Mouse (Mus musculus) adrenal gland, postnatal 4 days (tissue): ENCODE results near the gene Gpsm1. TPM values are rescaled to one million over a fixed set of nuclear protein-coding genes. Genes with fewer than 3 reads are reported as not detected.
A peak's percentile ranks its signal among the peaks of the same experiment; 100 is the strongest.
"Not testable (repeated sequence)": the region's sequence is repeated elsewhere in the genome, so short reads cannot be mapped to it uniquely, and the experiment has no call there.

Source experiments
- DNase-seq, 2 experiments: peaks; one replicate each; pipeline ENCODE4 v3.0.0; 2021 to 2022; ENCODE audit warnings: low spot score in 2 of 2, mixed read lengths in 2 of 2
- total RNA-seq, 2 experiments: library from RNA; stranded (reverse); gene quantifications; 2 replicates each; pipeline ENCODE4 v1.2.3; 2021

Gene Gpsm1
- total RNA-seq, 2 experiments from 2014 or later: 33.7 to 39.7 TPM

GRCm38 (mm10) chr2:26364738-26365465 is 49.6 kb downstream of the Gpsm1 start:
- peak; percentile 46 to 57 for DNase-seq

DNA sequence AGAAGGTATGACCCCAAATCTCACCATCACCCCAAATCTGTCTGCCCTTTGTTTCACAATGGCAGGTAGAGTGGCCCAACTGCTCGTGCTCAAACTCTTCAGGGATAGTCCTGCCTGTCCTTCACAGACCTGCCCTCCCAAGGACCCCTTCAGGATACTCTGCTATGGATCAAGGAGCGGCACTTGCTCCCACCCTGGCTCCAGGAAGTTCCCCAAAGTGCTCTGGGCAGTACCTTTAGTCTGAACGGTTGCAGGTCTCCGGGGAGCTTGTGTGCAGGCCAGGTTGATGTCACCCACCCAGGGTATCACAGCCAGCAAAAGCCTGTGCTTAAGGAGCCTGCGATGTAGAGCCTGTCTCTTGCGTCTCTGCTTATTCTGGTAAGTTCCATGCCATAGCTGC is 52.6 kb downstream of the Gpsm1 start:
- no peak for DNase-seq

GRCm38 (mm10) chr2:26368572-26368971 is 53.3 kb downstream of the Gpsm1 start:
- DNase-seq: no peak

DNA sequence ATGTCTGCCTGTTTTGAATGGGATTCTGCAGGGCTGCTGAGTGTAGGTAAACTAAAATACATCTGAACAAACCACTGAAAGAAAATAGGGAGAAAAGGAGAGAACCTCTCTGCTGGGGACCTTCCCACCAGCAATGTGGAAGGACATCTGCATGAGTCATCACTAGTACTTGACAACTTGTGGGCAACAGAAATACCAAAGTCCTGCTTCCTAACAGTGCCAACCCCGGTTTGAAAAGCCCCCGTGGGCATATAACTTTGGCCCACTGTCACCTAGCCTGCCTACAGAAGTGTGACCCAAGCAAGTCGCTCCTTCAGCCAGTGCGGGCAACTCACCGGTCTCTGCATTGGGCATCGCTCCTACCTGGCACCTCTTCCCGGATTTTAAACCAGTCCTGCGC is 57.1 kb downstream of the Gpsm1 start:
- DNase-seq: no peak

GRCm38 (mm10) chr2:26380131-26380771 is 64.9 kb downstream of the Gpsm1 start, which contains the start of gene Snapc4:
Gene Snapc4 (minus strand): TSS chr2:26380653.
- DNase-seq: peak; percentile 57 to 72

DNA sequence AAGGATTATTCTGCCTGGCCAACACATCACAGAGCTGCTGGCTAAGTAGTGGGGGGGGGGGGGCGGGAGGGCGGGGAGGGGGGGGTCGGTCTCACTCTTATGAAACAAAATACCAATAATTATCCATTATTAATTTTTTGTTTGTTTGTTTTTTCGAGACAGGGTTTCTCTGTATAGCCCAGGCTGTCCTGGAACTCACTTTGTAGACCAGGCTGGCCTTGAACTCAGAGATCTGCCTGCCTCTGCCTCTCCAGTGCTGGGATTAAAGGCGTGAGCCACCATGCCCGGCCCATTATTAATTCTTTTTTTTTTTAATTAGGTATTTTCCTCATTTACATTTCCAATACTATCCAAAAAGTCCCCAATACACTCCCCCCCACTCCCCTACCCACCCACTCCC is 65.6 kb downstream of the Gpsm1 start:
- DNase-seq: not testable (repeated sequence)

DNA sequence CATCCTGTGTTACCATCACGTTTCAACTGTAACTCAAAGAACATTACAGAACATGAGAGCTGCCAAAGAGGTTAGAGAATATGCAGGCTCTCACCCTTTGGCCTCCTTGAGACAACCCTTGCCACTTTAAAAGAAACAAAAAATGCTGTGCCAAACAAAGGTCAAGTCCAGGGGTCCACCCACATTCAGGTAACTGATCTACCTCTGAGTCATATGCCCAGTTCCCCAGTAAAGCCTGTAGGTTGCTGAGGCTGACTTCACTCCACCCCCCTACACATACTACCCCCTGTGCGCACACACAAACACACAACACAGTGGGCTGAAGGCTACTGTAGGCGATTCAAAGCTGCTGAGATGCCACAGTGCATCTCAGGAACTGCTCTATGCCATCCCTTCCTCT is 72.4 kb downstream of the Gpsm1 start:
- no peak for DNase-seq

GRCm38 (mm10) chr2:26388682-26389153 is 73.4 kb downstream of the Gpsm1 start:
- no peak for DNase-seq

GRCm38 (mm10) chr2:26389154-26389690 is 73.9 kb downstream of the Gpsm1 start, which contains the start of the genes Entr1 and Pmpca:
Gene Entr1 (minus strand): TSS chr2:26389316.
Gene Pmpca (plus strand): TSS chr2:26389339.
- DNase-seq: peak; percentile 70 to 72

DNA sequence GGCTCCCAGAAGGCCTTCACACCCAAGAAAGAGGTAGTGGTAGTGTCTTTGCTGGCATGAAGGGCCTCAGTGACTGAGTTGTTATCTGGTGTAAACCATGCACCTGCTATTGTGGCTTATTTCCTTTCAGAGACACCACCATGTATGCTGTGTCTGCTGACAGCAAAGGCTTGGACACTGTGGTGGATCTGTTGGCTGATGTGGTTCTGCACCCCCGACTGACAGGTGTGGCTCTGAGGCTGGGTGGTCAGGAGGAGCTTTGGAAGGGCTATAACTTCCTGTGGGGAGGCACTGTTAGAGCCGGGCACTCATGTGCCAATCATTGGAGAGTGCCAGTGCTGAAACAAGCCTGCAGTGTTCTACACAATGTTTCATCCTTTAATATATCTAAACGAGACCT is 75.6 kb downstream of the Gpsm1 start:
- no peak for DNase-seq

GRCm38 (mm10) chr2:26391617-26392016 is 76.3 kb downstream of the Gpsm1 start:
- DNase-seq: no peak

Other genes with a start within 250 kb of the Gpsm1 start
- gene Nacc2, start 192.3 kb upstream of the Gpsm1 start, total RNA-seq: 10 to 100 TPM; 24.8 to 27.0 TPM
- gene Lhx3, start 107.2 kb upstream of the Gpsm1 start, total RNA-seq: 1 to 10 TPM in 1 of 2 experiments, under 1 TPM in 1; 0.71 to 1.0 TPM
- gene Qsox2, start 78.0 kb upstream of the Gpsm1 start, total RNA-seq: 10 to 100 TPM; 23.8 to 24.0 TPM
- 1 to 10 TPM; 3.1 TPM for gene Ccdc187, start 21.0 kb upstream of the Gpsm1 start, total RNA-seq
- 10 to 100 TPM; 17.5 to 18.6 TPM for gene Dnlz, start 36.6 kb downstream of the Gpsm1 start, total RNA-seq
- 1 to 10 TPM; 1.1 to 1.2 TPM for gene Card9, start 45.4 kb downstream of the Gpsm1 start, total RNA-seq
- 10 to 100 TPM; 57.3 to 58.7 TPM for gene Snapc4, start 65.1 kb downstream of the Gpsm1 start, total RNA-seq
- 10 to 100 TPM; 88.3 to 93.8 TPM for gene Entr1, start 73.8 kb downstream of the Gpsm1 start, total RNA-seq
- gene Pmpca, start 73.8 kb downstream of the Gpsm1 start, total RNA-seq: 100 to 1,000 TPM; 145 TPM
- gene Inpp5e, start 93.7 kb downstream of the Gpsm1 start, total RNA-seq: 10 to 100 TPM; 32.3 to 35.8 TPM
- gene Sec16a, start 129.7 kb downstream of the Gpsm1 start, total RNA-seq: 10 to 100 TPM; 53.7 to 58.6 TPM
- 10 to 100 TPM; 35.1 to 48.7 TPM for gene Notch1, start 201.1 kb downstream of the Gpsm1 start, total RNA-seq